Mouse (Mus musculus): ENCODE results near the gene Nup54. TPM values are rescaled to one million over a fixed set of nuclear protein-coding genes. Genes with fewer than 3 reads are reported as not detected.
A peak's percentile ranks its signal among the peaks of the same experiment; 100 is the strongest.

The Nup54 gene
- polyA plus RNA-seq, 1 experiment from 2014 or later = 56.4 TPM

GRCm38 (mm10) chr5:92370891-92371290, 64.1 kb downstream of the Nup54 start:
- ATAC-seq (replicated peaks) = no peak
- 83% methylated on average over 6 of the region's 6 CpGs for WGBS
- Histone ChIP-seq H3K27me3 (replicated peaks) (no peaks in the 10 kb centered on the region), H3K9ac (no peak overlapping the region), H3K9me3 (no peaks in the 10 kb centered on the region), H3K4me3 (no peak overlapping the region), H3K36me3 (replicated peaks) (no peaks in the 10 kb centered on the region), H3K27ac (no peak overlapping the region), H3K4me2 (no peak overlapping the region), H3K4me1 (no peaks in the 10 kb centered on the region)

- Histone ChIP-seq H3K4me2 (no peak overlapping the region), H3K9ac (no peak overlapping the region), H3K27me3 (replicated peaks) (no peaks in the 10 kb centered on the region), H3K36me3 (replicated peaks) (no peaks in the 10 kb centered on the region), H3K4me3 (no peak overlapping the region), H3K27ac (no peak overlapping the region), H3K4me1 (no peaks in the 10 kb centered on the region), H3K9me3 (no peaks in the 10 kb centered on the region)
- no peak for ATAC-seq (replicated peaks)
- WGBS = 88% methylated on average over 6 of the region's 6 CpGs
Measured at GRCm38 (mm10) chr5:92370392-92370791, 64.6 kb downstream of the Nup54 start.

GRCm38 (mm10) chr5:92369151-92369994, 65.6 kb downstream of the Nup54 start:
- no peak overlapping the region for H3K9ac ChIP-seq
- WGBS = 66% methylated on average over 13 of the region's 13 CpGs
- ATAC-seq (replicated peaks) = peak; percentile 65; the same call in 1 of the 2 replicates
- no peaks in the 10 kb centered on the region for H3K9me3 ChIP-seq
- H3K36me3 ChIP-seq (replicated peaks) = no peaks in the 10 kb centered on the region
- H3K4me3 ChIP-seq = no peak overlapping the region
- no peaks in the 10 kb centered on the region for H3K4me1 ChIP-seq
- no peak overlapping the region for H3K4me2 ChIP-seq
- no peak overlapping the region for H3K27ac ChIP-seq
- H3K27me3 ChIP-seq (replicated peaks) = no peaks in the 10 kb centered on the region

GRCm38 (mm10) chr5:92368392-92368791, 66.6 kb downstream of the Nup54 start:
- H3K4me1 ChIP-seq = no peaks in the 10 kb centered on the region
- no peak overlapping the region for H3K9ac ChIP-seq
- no peak for ATAC-seq (replicated peaks)
- no peak overlapping the region for H3K4me3 ChIP-seq
- WGBS = 85% methylated on average over 10 of the region's 10 CpGs
- no peaks in the 10 kb centered on the region for H3K9me3 ChIP-seq
- H3K36me3 ChIP-seq (replicated peaks) = no peaks in the 10 kb centered on the region
- H3K4me2 ChIP-seq = no peak overlapping the region
- H3K27ac ChIP-seq = no peak overlapping the region
- H3K27me3 ChIP-seq (replicated peaks) = no peaks in the 10 kb centered on the region

- Histone ChIP-seq H3K9ac (no peak overlapping the region), H3K9me3 (no peaks in the 10 kb centered on the region), H3K4me3 (no peak overlapping the region), H3K27ac (no peak overlapping the region), H3K27me3 (replicated peaks) (no peaks in the 10 kb centered on the region), H3K4me1 (peaks cover 3% of the 10 kb centered on the region; the same call in 1 of the 2 replicates), H3K4me2 (no peak overlapping the region), H3K36me3 (replicated peaks) (no peaks in the 10 kb centered on the region)
- no peak for ATAC-seq (replicated peaks)
- WGBS = 79% methylated on average over 6 of the region's 6 CpGs
Measured at GRCm38 (mm10) chr5:92366565-92366964, 68.5 kb downstream of the Nup54 start.

Small RNAs within 50 kb of the gene (microRNA-seq; reads per million reads assigned to microRNA genes)
- not detected for gene Mir6415

Other genes starting within 250 kb of the Nup54 start
- gene U90926, start 219.8 kb downstream of the Nup54 start, polyA plus RNA-seq (2015; fragmentation: Nextera tagmentation; extraction: Ambion mirVana) = not detected in 2 replicates
- gene Ppef2, start 178.9 kb downstream of the Nup54 start, polyA plus RNA-seq (2015; fragmentation: Nextera tagmentation; extraction: Ambion mirVana) = 0.50 and 0.99 TPM in 2 replicates
- 16.4 and 17.7 TPM in 2 replicates for gene Naaa, start 157.0 kb downstream of the Nup54 start, polyA plus RNA-seq (2015; fragmentation: Nextera tagmentation; extraction: Ambion mirVana)
- gene Sdad1, start 124.7 kb downstream of the Nup54 start, polyA plus RNA-seq (2015; fragmentation: Nextera tagmentation; extraction: Ambion mirVana) = 31.8 TPM in 2 replicates
- not detected in 2 replicates for gene Cxcl9, start 107.1 kb downstream of the Nup54 start, polyA plus RNA-seq (2015; fragmentation: Nextera tagmentation; extraction: Ambion mirVana)
- gene Art3, start 103.4 kb downstream of the Nup54 start, polyA plus RNA-seq (2015; fragmentation: Nextera tagmentation; extraction: Ambion mirVana) = 4.5 and 5.5 TPM in 2 replicates
- 0.21 and 0.42 TPM in 2 replicates for gene Cxcl10, start 86.3 kb downstream of the Nup54 start, polyA plus RNA-seq (2015; fragmentation: Nextera tagmentation; extraction: Ambion mirVana)
- gene Scarb2, start 71.6 kb upstream of the Nup54 start, polyA plus RNA-seq (2015; fragmentation: Nextera tagmentation; extraction: Ambion mirVana) = 24.4 and 25.4 TPM in 2 replicates
- gene Fam47e, start 119.8 kb upstream of the Nup54 start, polyA plus RNA-seq (2015; fragmentation: Nextera tagmentation; extraction: Ambion mirVana) = 0.88 and 1.0 TPM in 2 replicates
- 4.8 and 6.1 TPM in 2 replicates for gene Stbd1, start 167.8 kb upstream of the Nup54 start, polyA plus RNA-seq (2015; fragmentation: Nextera tagmentation; extraction: Ambion mirVana)
- 0.37 and 0.55 TPM in 2 replicates for gene Ccdc158, start 240.1 kb upstream of the Nup54 start, polyA plus RNA-seq (2015; fragmentation: Nextera tagmentation; extraction: Ambion mirVana)
- gene Shroom3, start 248.2 kb upstream of the Nup54 start, polyA plus RNA-seq (2015; fragmentation: Nextera tagmentation; extraction: Ambion mirVana) = 1.9 and 2.0 TPM in 2 replicates

All from midbrain, embryonic 15.5 days (tissue).